Comparison of ENCODE assay signal across 8 mouse cellular contexts in genomic region chr7:24506838-24507725, GRCm38 (mm10). TPM values are rescaled to one million over a fixed set of nuclear protein-coding genes. Genes with fewer than 3 reads are reported as not detected.
DNase-seq lines count a peak whose midpoint lies in the region; ATAC-seq and TF ChIP-seq lines count a peak whose summit lies in the region.

Gene Zfp428, plus strand, starts transcription at chr7:24507006.

- H3K36me3 ChIP-seq in MEL (ENCODE audit: control insufficient read depth in 1 of 2, insufficient read depth in 2 of 2, low read length in 2 of 2): peaks cover 0 to 9% of the 10 kb centered on the region in 2 experiments; a peak in 2 of 4 replicates
- H3K36me3 ChIP-seq in forebrain, embryonic 15.5 days: peaks cover 21% of the 10 kb centered on the region

- no peaks in the 10 kb centered on the region for H3K9me3 ChIP-seq in MEL (replicated peaks; ENCODE audit: insufficient read depth, low read length)
- H3K9me3 ChIP-seq in forebrain, embryonic 15.5 days: no peaks in the 10 kb centered on the region

- TF ChIP-seq EP300 in MEL (IDR thresholded peaks at IDR 0.05; ENCODE audit: low read depth in 1 of 2, low read length in 2 of 2): no peak; a peak in 1 of 4 replicates

- peak within 1 kb of the TSS; percentile 72 for H3K27ac ChIP-seq in MEL (ENCODE audit: control insufficient read depth, low read depth, low read length)
- peak within 1 kb of the TSS; percentile 100 for H3K27ac ChIP-seq in forebrain, embryonic 15.5 days (replicated peaks)

- peak within 1 kb of the TSS; percentile 52 for H3K4me2 ChIP-seq in forebrain, embryonic 15.5 days (replicated peaks)

- peak; percentile 81 for DNase-seq in MEL (ENCODE audit: low read depth, low spot score)
- peak; percentile 89 for DNase-seq in cerebellum, adult 11-12 months
- peak; percentile 91 for DNase-seq in heart, postnatal 14 days
- DNase-seq in large intestine, adult 2 months (ENCODE audit: low read depth, low spot score): peak; percentile 61
- peak; percentile 88 for DNase-seq in lung, adult 2 months
- peak; percentile 90 for DNase-seq in testis, postnatal 14 days (ENCODE audit: low spot score)

- WGBS in forebrain, embryonic 15.5 days: under 1% methylated on average over 84 of the region's 84 CpGs
- under 1% methylated on average over 84 of the region's 84 CpGs for WGBS in large intestine, adult 2 months
- under 1% methylated on average over 84 of the region's 84 CpGs for WGBS in lung, adult 2 months

- peaks cover 11% of the 10 kb centered on the region for H3K79me2 ChIP-seq in MEL (ENCODE audit: control insufficient read depth, insufficient read depth, low read length, poor library complexity)

- H3K4me3 ChIP-seq in MEL (ENCODE audit: control insufficient read depth in 1 of 2, insufficient read depth in 1 of 2, low read depth in 2 of 2, low read length in 2 of 2): peak within 1 kb of the TSS; percentile 74 to 86
- peak within 1 kb of the TSS; percentile 82 for H3K4me3 ChIP-seq in forebrain, embryonic 15.5 days
- peak within 1 kb of the TSS; percentile 85 for H3K4me3 ChIP-seq in lung, adult 2 months (replicated peaks; ENCODE audit: extremely low read depth, low read depth, low read length)

- peak; percentile 90 to 93 for TF ChIP-seq POLR2A in MEL (IDR thresholded peaks at IDR 0.05; ENCODE audit: control insufficient read depth in 1 of 2, insufficient read depth in 1 of 2, low read depth in 1 of 2, low read length in 2 of 2, poor library complexity in 1 of 2)
- peak; percentile 61 for TF ChIP-seq POLR2A in lung, adult 2 months (IDR thresholded peaks at IDR 0.05; ENCODE audit: borderline replicate concordance, extremely low read depth, low read depth, low read length)

- ATAC-seq in forebrain, embryonic 15.5 days (replicated peaks): peak; percentile 91
- peak; percentile 44 for ATAC-seq in neutrophil, adult 5-6 weeks (ENCODE audit: extremely low read depth, insufficient number of reproducible peaks, low FRiP score, poor library complexity, severe bottlenecking)

- no peak for TF ChIP-seq RAD21 in MEL (IDR thresholded peaks at IDR 0.05; ENCODE audit: low read depth, low read length)

- peaks cover 2 to 13% of the 10 kb centered on the region in 2 experiments; a peak in 3 of 4 replicates for H3K4me1 ChIP-seq in MEL (ENCODE audit: control insufficient read depth in 1 of 2, insufficient read depth in 2 of 2, low read length in 2 of 2)
- H3K4me1 ChIP-seq in forebrain, embryonic 15.5 days: peaks cover 54% of the 10 kb centered on the region
- peaks cover 5% of the 10 kb centered on the region for H3K4me1 ChIP-seq in lung, adult 2 months (ENCODE audit: control insufficient read depth, insufficient read depth, low read length)

- no peaks in the 10 kb centered on the region for H3K27me3 ChIP-seq in MEL (ENCODE audit: control insufficient read depth in 1 of 2, insufficient read depth in 2 of 2, low read length in 2 of 2)
- H3K27me3 ChIP-seq in forebrain, embryonic 15.5 days: no peaks in the 10 kb centered on the region

- peak within 1 kb of the TSS; percentile 80 for H3K9ac ChIP-seq in MEL (ENCODE audit: control insufficient read depth, low read depth, low read length, poor library complexity, severe bottlenecking)
- H3K9ac ChIP-seq in forebrain, embryonic 15.5 days (replicated peaks): peak within 1 kb of the TSS; percentile 97

- TF ChIP-seq CTCF in MEL (IDR thresholded peaks at IDR 0.05 in 2 of 3, conservative IDR thresholded peaks at IDR 0.05 in 1 of 3; ENCODE audit: control insufficient read depth in 1 of 3, insufficient read depth in 1 of 3, low read depth in 2 of 3, low read length in 3 of 3, poor library complexity in 1 of 3, severe bottlenecking in 1 of 3): 0 out of 6 replicates have a peak, but pooled peaks of 1 of the 3 experiments have one; percentile 0
- TF ChIP-seq CTCF in lung, adult 2 months (IDR thresholded peaks at IDR 0.05; ENCODE audit: insufficient read depth, low read length): no peak

- intact Hi-C loops in heart, postnatal 14 days (cut with DNase I): loop anchor here (1.0 to 5.0 kb wide), 2 partner anchors 23 to 35 kb away; partner anchors contain the start of gene Irgq

TF ChIP-seq in MEL, 35 proteins besides CTCF, POLR2A, EP300 and RAD21:
- TF ChIP-seq KAT2A (conservative IDR thresholded peaks at IDR 0.05; ENCODE audit: low read depth, low read length) (no peak; the same call in 1 of the 2 replicates), SIN3A (IDR thresholded peaks at IDR 0.05; ENCODE audit: low read length) (0 out of 2 replicates have a peak, but pooled peaks have one; percentile 0), TBP (IDR thresholded peaks at IDR 0.05; ENCODE audit: low read depth, low read length) (no peak), USF2 (IDR thresholded peaks at IDR 0.05; ENCODE audit: borderline replicate concordance in 1 of 2, insufficient read depth in 1 of 2, low read depth in 1 of 2, low read length in 2 of 2) (no peak), NRF1 (IDR thresholded peaks at IDR 0.05; ENCODE audit: insufficient read depth, low read depth, low read length, poor library complexity, severe bottlenecking) (peak; percentile 63), MAFK (IDR thresholded peaks at IDR 0.05; ENCODE audit: borderline replicate concordance, low read depth, low read length) (no peak), HCFC1 (IDR thresholded peaks at IDR 0.05; ENCODE audit: low read depth, low read length) (peak; percentile 81), MXI1 (IDR thresholded peaks at IDR 0.05; ENCODE audit: low read depth, low read length) (peak; percentile 88), RCOR1 (IDR thresholded peaks at IDR 0.05; ENCODE audit: low read depth, low read length) (0 out of 2 replicates have a peak, but pooled peaks have one; percentile 15), JUND (IDR thresholded peaks at IDR 0.05; ENCODE audit: low read depth, low read length) (no peak), CHD2 (IDR thresholded peaks at IDR 0.05; ENCODE audit: low read length) (no peak), ZMIZ1 (IDR thresholded peaks at IDR 0.05; ENCODE audit: low read depth, low read length) (peak; percentile 89), GABPA (IDR thresholded peaks at IDR 0.05; ENCODE audit: low read depth, low read length) (no peak), MAZ (IDR thresholded peaks at IDR 0.05; ENCODE audit: low read depth, low read length) (peak; percentile 68; the same call in 1 of the 2 replicates), SMC3 (IDR thresholded peaks at IDR 0.05; ENCODE audit: low read depth, low read length) (0 out of 2 replicates have a peak, but pooled peaks have one; percentile 5), MYC (IDR thresholded peaks at IDR 0.05; ENCODE audit: low read depth, low read length) (peak; percentile 79), TAL1 (IDR thresholded peaks at IDR 0.05; ENCODE audit: low read length) (no peak), BHLHE40 (IDR thresholded peaks at IDR 0.05; ENCODE audit: borderline replicate concordance, low read depth, low read length) (0 out of 2 replicates have a peak, but pooled peaks have one; percentile 15), MAX (IDR thresholded peaks at IDR 0.05; ENCODE audit: low read length) (peak; percentile 76), TCF12 (IDR thresholded peaks at IDR 0.05; ENCODE audit: low read depth, low read length) (peak; percentile 70), ZNF384 (IDR thresholded peaks at IDR 0.05; ENCODE audit: low read depth, low read length) (peak; percentile 97), NELFE (IDR thresholded peaks at IDR 0.05; ENCODE audit: low read depth, low read length) (peak; percentile 89), USF1 (IDR thresholded peaks at IDR 0.05; ENCODE audit: low read depth, low read length) (peak; percentile 38; the same call in 1 of the 2 replicates), POLR2AphosphoS2 (IDR thresholded peaks at IDR 0.05; ENCODE audit: low read length) (peak; percentile 73; the same call in 1 of the 2 replicates), CHD1 (IDR thresholded peaks at IDR 0.05; ENCODE audit: low read depth, low read length) (peak; percentile 55; the same call in 1 of the 2 replicates), MEF2A (IDR thresholded peaks at IDR 0.05; ENCODE audit: extremely low read depth, insufficient replicate concordance, low read depth, low read length, poor library complexity, severe bottlenecking) (no peak), ETS1 (IDR thresholded peaks at IDR 0.05; ENCODE audit: low read depth, low read length) (peak; percentile 30; the same call in 1 of the 2 replicates)
TF ChIP-seq in MEL: peak in this region for 18.

RNA-seq across cellular contexts. Expression of gene Zfp428, which starts in this region (rescaled TPM):
- total RNA-seq in MEL (2012; rRNA removed): 10.3 and 12.4 TPM in 2 replicates
- polyA plus RNA-seq in MEL (2012; ENCODE audit: insufficient read depth in 1 of 2, insufficient read length in 2 of 2, low read depth in 1 of 2, low replicate concordance in 2 of 2, missing spikeins in 1 of 2): 10 to 100 TPM in 1 of 2 experiments, not detected in 1; 16.4 TPM
- polyA plus RNA-seq in forebrain, embryonic 15.5 days (2015; fragmentation: Nextera tagmentation; extraction: Ambion mirVana): 296 and 306 TPM in 2 replicates
- 10 to 100 TPM; 13.8 to 14.7 TPM for total RNA-seq in heart, postnatal 14 days (2021)
- 6.7 and 7.4 TPM in 2 replicates for polyA plus RNA-seq in large intestine, adult 2 months (2012; rRNA removed)
- 7.1 and 12.1 TPM in 2 replicates for polyA plus RNA-seq in lung, adult 2 months (2012; rRNA removed)
- 0.49 TPM in 1 of 2 replicates, not detected in the other for total RNA-seq in neutrophil, adult 5-6 weeks (2017)

Comparison
In these comparisons a context has a peak if more than half of its experiments do, and no peak if none do; other contexts are left out.
1. Peak in every context shown above with its lines: DNase-seq, ATAC-seq, H3K4me3 ChIP-seq and H3K27ac ChIP-seq.
2. RNA of gene Zfp428 (polyA plus RNA-seq): 296 to 306 TPM in forebrain, embryonic 15.5 days; 16.4 TPM in MEL, 6.7 to 7.4 TPM in large intestine, adult 2 months and 7.1 to 12.1 TPM in lung, adult 2 months; every median in the first group is over 10 times any median in the second.
3. Peak in ATAC-seq in neutrophil, adult 5-6 weeks; RNA of the gene not detected or under 1 TPM.